Mouse (Mus musculus) forebrain, embryonic 10.5 days (tissue): ENCODE results near the gene Fbln2. TPM values are rescaled to one million over a fixed set of nuclear protein-coding genes. Genes with fewer than 3 reads are reported as not detected.

Experiments
- DNase-seq: peaks from one replicate; pipeline ENCODE4 v3.0.0-alpha.2; 2017; ENCODE audit warnings: low spot score; ENCODE audit errors: extremely low spot score
- H3K27ac ChIP-seq: fragments of 300-500 bp; sonication (generic); 2 replicates; pipeline ENCODE4 v1.5.1; 2016; ENCODE audit warnings: mild to moderate bottlenecking
- H3K27me3 ChIP-seq: fragments of 300-500 bp; sonication (generic); 2 replicates; pipeline ENCODE4 v1.6.1; 2016; ENCODE audit warnings: mild to moderate bottlenecking; ENCODE audit not compliant: poor library complexity, severe bottlenecking
- H3K36me3 ChIP-seq: fragments of 300-500 bp; sonication (generic); replicated peaks from 2 replicates; pipeline ENCODE4 v1.6.1; 2016; ENCODE audit warnings: mild to moderate bottlenecking, moderate library complexity
- H3K4me1 ChIP-seq: fragments of 300-500 bp; sonication (generic); 2 replicates; pipeline ENCODE4 v1.6.1; 2016
- H3K4me3 ChIP-seq: fragments of 300-500 bp; sonication (generic); 2 replicates; pipeline ENCODE4 v1.5.1; 2016; ENCODE audit warnings: mild to moderate bottlenecking, moderate library complexity
- H3K9me3 ChIP-seq: fragments of 300-500 bp; sonication (generic); 2 replicates; pipeline ENCODE4 v1.6.1; 2016; ENCODE audit warnings: mild to moderate bottlenecking, moderate library complexity
- WGBS: fragments of 180-500 bp; shearing (Covaris S2); methylation state at CpG from one replicate; pipeline ENCODE4 v1.1.7; 2016; 5-methylcytosine and 5-hydroxymethylcytosine counted together
- polyA plus RNA-seq: library from polyadenylated mRNA; unstranded; fragments of >200 nt; fragmentation: Nextera tagmentation; extraction: Ambion mirVana; gene quantifications from 2 replicates; pipeline ENCODE4 v1.2.1, GENCODE M21; 2016

The Fbln2 gene
- polyA plus RNA-seq, 1 experiment from 2014 or later = 35.4 TPM

GRCm38 (mm10) chr6:91236429-91236828, 24.2 kb downstream of the Fbln2 start:
- Histone ChIP-seq H3K27me3 (no peaks in the 10 kb centered on the region), H3K4me3 (no peak overlapping the region), H3K36me3 (no peaks in the 10 kb centered on the region), H3K4me1 (peaks cover 59% of the 10 kb centered on the region), H3K9me3 (no peaks in the 10 kb centered on the region), H3K27ac (peak overlapping the region; percentile 73)
- 57% methylated on average over 6 of the region's 6 CpGs for WGBS
- DNase-seq = peak; percentile 56

GRCm38 (mm10) chr6:91237273-91237672, 25.0 kb downstream of the Fbln2 start:
- H3K9me3 ChIP-seq = no peaks in the 10 kb centered on the region
- 63% methylated on average over 2 of the region's 2 CpGs for WGBS
- H3K36me3 ChIP-seq = no peaks in the 10 kb centered on the region
- no peaks in the 10 kb centered on the region for H3K27me3 ChIP-seq
- no peak for DNase-seq
- H3K4me3 ChIP-seq = no peak overlapping the region
- peak overlapping the region; percentile 73 for H3K27ac ChIP-seq
- H3K4me1 ChIP-seq = peaks cover 62% of the 10 kb centered on the region

DNA sequence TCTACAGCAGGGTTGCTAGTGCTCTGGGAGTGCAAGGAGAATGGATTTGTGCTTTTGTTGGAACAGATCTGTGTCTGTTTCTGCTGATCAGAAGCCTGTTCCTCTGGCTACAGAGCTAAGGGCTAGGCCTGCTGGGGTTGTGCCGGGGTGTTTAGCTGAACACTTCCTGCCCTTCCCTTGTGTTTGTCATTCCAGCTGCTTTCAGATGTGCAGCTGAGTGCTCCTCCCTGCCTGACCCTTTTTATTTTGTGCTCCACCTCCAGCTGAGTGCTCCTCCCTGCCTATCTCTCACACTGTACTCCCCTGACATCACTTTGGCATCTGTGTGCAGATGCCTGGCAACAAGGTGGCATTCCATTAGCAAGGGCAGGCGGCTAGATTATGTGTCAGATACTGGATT, 28.3 kb downstream of the Fbln2 start:
- WGBS = 87% methylated on average over 2 of the region's 2 CpGs
- Histone ChIP-seq H3K4me1 (peaks cover 53% of the 10 kb centered on the region), H3K27me3 (no peaks in the 10 kb centered on the region), H3K9me3 (no peaks in the 10 kb centered on the region), H3K4me3 (no peak overlapping the region), H3K27ac (peak overlapping the region; percentile 35; the same call in 1 of the 2 replicates), H3K36me3 (no peaks in the 10 kb centered on the region)
- DNase-seq = no peak

DNA sequence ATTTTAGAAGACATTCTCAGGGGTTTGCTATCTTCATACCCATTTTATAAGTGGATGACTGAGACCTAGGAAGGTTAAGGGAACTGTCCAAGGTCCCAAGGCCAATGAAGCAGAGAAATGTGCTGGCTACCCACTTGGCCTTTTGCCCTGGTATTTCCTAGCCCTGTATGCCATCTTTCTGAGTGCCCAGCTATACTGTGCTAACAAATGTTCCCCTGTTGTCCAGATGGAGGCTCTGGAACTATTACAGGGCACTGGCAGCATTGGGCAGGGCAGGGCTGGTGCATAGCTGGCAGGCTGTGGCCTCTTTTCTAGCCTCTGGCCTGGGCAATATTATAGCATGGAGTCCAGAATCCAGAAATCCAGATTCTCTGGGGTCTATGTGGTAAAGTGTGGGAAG, 28.7 kb downstream of the Fbln2 start:
- no peak overlapping the region for H3K27ac ChIP-seq
- H3K4me1 ChIP-seq = peaks cover 53% of the 10 kb centered on the region
- no peak overlapping the region for H3K4me3 ChIP-seq
- H3K36me3 ChIP-seq = no peaks in the 10 kb centered on the region
- no peaks in the 10 kb centered on the region for H3K9me3 ChIP-seq
- no peaks in the 10 kb centered on the region for H3K27me3 ChIP-seq
- no peak for DNase-seq

DNA sequence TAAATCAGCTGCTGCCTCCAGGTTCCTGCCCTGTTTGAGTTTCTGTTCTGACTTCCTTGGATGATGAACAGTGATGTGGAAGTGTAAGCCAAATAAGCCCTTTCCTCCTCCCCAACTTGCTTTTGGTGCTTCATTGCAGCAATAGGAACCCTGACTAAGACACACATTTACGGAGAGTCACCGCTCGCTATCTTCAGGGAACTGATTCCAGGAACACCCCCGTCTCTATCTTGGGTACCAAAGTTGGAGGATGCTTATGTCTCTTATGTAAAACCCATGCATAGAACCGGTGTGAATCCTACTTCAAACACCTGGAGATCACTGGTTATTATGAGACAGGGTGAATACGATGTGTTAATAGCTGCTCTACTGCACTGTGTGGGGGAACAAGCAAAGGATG, 31.1 kb downstream of the Fbln2 start:
- Histone ChIP-seq H3K27me3 (no peaks in the 10 kb centered on the region; the same call in 1 of the 2 replicates), H3K9me3 (no peaks in the 10 kb centered on the region), H3K36me3 (no peaks in the 10 kb centered on the region), H3K27ac (no peak overlapping the region), H3K4me1 (peaks cover 38% of the 10 kb centered on the region), H3K4me3 (no peak overlapping the region)
- 95% methylated on average over 6 of the region's 6 CpGs for WGBS
- DNase-seq = no peak

- WGBS = 88% methylated on average over 8 of the region's 8 CpGs
- Histone ChIP-seq H3K4me1 (peaks cover 38% of the 10 kb centered on the region), H3K4me3 (no peak overlapping the region), H3K9me3 (no peaks in the 10 kb centered on the region), H3K36me3 (no peaks in the 10 kb centered on the region), H3K27ac (no peak overlapping the region), H3K27me3 (no peaks in the 10 kb centered on the region; the same call in 1 of the 2 replicates)
- no peak for DNase-seq
These were observed 32.1 kb downstream of the Fbln2 start for GRCm38 (mm10) chr6:91244331-91244730.

DNA sequence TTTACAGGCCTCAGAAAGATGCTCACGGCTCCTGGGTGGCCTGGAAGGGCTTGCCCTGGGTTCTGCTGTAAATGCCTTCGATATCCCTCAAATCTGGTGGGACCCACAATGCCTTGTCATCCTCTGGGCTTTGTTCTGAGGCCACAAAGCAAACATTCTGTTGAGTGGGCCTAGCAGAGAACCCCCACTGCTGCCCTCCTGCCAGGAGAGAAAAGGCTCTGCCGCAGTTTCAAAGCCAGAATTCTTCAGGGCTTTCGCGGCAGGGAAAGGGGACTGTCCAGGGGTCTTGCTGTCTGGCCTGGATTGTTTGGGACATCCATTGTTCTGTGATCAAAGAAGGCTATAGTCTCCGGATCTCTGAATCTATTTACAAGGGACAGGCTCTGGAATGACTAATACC, 33.1 kb downstream of the Fbln2 start:
- no peaks in the 10 kb centered on the region for H3K36me3 ChIP-seq
- DNase-seq = no peak
- H3K4me3 ChIP-seq = no peak overlapping the region
- peak overlapping the region; percentile 53; the same call in 1 of the 2 replicates for H3K27ac ChIP-seq
- H3K27me3 ChIP-seq = no peaks in the 10 kb centered on the region; the same call in 1 of the 2 replicates
- H3K9me3 ChIP-seq = peaks cover 3% of the 10 kb centered on the region; the same call in 1 of the 2 replicates
- H3K4me1 ChIP-seq = peaks cover 31% of the 10 kb centered on the region
- 12% methylated on average over 6 of the region's 6 CpGs for WGBS

DNA sequence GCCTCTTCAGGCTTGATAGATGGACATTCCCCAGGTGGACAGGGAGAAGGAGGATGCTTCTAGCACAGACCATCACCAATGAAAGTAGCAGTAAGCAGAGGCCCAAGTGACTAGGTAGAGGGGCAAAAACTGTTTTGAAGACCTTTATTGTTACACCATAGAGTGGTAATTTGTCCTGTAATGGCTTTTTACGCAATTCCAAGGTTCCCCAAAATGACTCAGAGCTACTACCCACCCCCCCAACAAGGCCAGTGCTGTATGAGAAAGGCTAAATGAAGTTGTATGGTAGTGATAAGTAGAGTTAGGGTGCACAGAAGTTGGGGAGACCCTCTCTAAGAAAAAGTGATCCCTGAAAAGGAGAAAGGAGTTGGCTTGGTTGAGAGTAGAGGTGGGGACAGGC, 35.1 kb downstream of the Fbln2 start:
- Histone ChIP-seq H3K4me1 (peaks cover 25% of the 10 kb centered on the region), H3K4me3 (no peak overlapping the region), H3K27ac (no peak overlapping the region), H3K27me3 (no peaks in the 10 kb centered on the region; the same call in 1 of the 2 replicates), H3K9me3 (peaks cover 3% of the 10 kb centered on the region; the same call in 1 of the 2 replicates), H3K36me3 (no peaks in the 10 kb centered on the region)
- WGBS = 89% methylated on average over 1 of the region's 1 CpGs
- no peak for DNase-seq

DNA sequence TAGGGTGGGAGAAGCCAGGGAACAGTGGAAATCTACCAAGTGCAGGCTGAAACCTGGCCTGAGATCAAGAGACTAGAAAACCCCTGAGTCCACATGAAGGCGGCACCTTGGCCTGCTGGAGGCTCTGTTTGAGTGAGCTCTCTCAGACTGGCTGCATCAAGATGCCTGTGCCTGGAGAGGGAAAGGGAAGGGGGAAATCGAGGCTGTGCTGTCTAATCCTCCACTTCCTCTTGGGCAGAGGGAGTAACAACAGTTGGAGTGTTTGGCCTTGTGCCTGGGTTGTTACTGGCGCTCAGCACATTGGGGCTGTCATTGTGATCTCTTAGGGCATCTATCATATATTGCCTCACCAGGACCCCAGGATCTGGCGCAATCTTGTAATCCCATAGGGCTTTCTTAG, 36.4 kb downstream of the Fbln2 start:
- Histone ChIP-seq H3K27ac (0 out of 2 replicates have a peak overlapping the region, but pooled peaks have one; percentile 5), H3K9me3 (peaks cover 3% of the 10 kb centered on the region; the same call in 1 of the 2 replicates), H3K4me1 (peaks cover 23% of the 10 kb centered on the region), H3K36me3 (no peaks in the 10 kb centered on the region), H3K27me3 (no peaks in the 10 kb centered on the region; the same call in 1 of the 2 replicates), H3K4me3 (no peak overlapping the region)
- whole genome bisulfite sequencing = 87% methylated on average over 4 of the region's 4 CpGs
- no peak for DNase-seq

GRCm38 (mm10) chr6:91249797-91250196, 37.5 kb downstream of the Fbln2 start:
- peaks cover 16% of the 10 kb centered on the region for H3K4me1 ChIP-seq
- no peaks in the 10 kb centered on the region; the same call in 1 of the 2 replicates for H3K27me3 ChIP-seq
- DNase-seq = no peak
- H3K36me3 ChIP-seq = no peaks in the 10 kb centered on the region
- H3K4me3 ChIP-seq = no peak overlapping the region
- H3K27ac ChIP-seq = no peak overlapping the region
- 88% methylated on average over 1 of the region's 1 CpGs for WGBS
- H3K9me3 ChIP-seq = peaks cover 3% of the 10 kb centered on the region; the same call in 1 of the 2 replicates

- no peak for DNase-seq
- Histone ChIP-seq H3K27me3 (no peaks in the 10 kb centered on the region), H3K36me3 (0 out of 2 replicates have a peak, but pooled peaks cover 3% of the 10 kb centered on the region), H3K4me3 (no peak overlapping the region), H3K27ac (no peak overlapping the region), H3K9me3 (no peaks in the 10 kb centered on the region), H3K4me1 (peaks cover 13% of the 10 kb centered on the region)
- WGBS = 86% methylated on average over 16 of the region's 16 CpGs
These were observed 47.3 kb downstream of the Fbln2 start for GRCm38 (mm10) chr6:91259440-91260120.

DNA sequence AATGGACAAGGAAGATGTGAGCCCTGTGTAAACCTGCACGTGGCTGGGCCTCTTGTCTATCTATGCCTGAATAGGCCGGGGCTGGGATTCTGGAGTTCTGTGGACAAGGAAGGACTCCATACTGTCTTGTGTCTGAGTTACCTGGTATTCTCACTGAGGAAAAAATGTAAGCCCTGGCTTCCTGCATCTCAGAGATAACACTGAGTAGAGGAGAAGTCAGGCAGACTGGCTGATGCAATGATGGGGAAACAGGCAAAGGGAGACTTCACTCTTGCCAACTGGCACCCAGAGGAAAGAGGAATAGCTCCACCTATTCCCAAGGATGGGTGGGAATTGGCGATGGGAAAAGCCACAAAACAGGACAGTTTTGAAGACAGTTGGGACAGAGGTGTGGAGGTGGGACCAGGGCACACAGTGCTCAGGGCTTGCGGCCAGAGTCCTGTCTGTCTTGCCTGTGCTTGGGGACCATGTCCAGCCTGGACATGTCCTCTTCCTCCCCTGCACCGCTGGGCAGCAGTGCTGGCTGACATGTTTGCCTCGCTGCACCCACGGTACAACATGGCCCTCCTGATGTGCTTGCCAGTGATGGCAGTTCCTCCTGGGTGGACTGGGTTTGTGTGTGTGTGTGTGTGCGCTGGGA, 48.2 kb downstream of the Fbln2 start:
- Histone ChIP-seq H3K27me3 (no peaks in the 10 kb centered on the region), H3K27ac (peak overlapping the region; percentile 56), H3K9me3 (no peaks in the 10 kb centered on the region), H3K36me3 (0 out of 2 replicates have a peak, but pooled peaks cover 3% of the 10 kb centered on the region), H3K4me1 (peaks cover 14% of the 10 kb centered on the region), H3K4me3 (no peak overlapping the region)
- WGBS = 83% methylated on average over 8 of the region's 8 CpGs
- DNase-seq = no peak

GRCm38 (mm10) chr6:91260987-91261367, 48.7 kb downstream of the Fbln2 start:
- H3K4me3 ChIP-seq = no peak overlapping the region
- H3K4me1 ChIP-seq = peaks cover 20% of the 10 kb centered on the region
- 72% methylated on average over 3 of the region's 3 CpGs for WGBS
- H3K9me3 ChIP-seq = no peaks in the 10 kb centered on the region
- no peaks in the 10 kb centered on the region for H3K27me3 ChIP-seq
- peak overlapping the region; percentile 56 for H3K27ac ChIP-seq
- H3K36me3 ChIP-seq = 0 out of 2 replicates have a peak, but pooled peaks cover 3% of the 10 kb centered on the region
- no peak for DNase-seq
